Mouse (Mus musculus): ENCODE measurements around the gene BC028528. TPM values are rescaled to one million over a fixed set of nuclear protein-coding genes. Genes with fewer than 3 reads are reported as not detected.

The BC028528 gene
- total and polyA plus RNA-seq, 3 experiments = 8.5 to 14.5 (median 9.0) TPM

- intact Hi-C loops (cut with DNase I) = no loop called here
- no peaks in the 10 kb centered on the region for H3K27me3 ChIP-seq (ENCODE audit: control insufficient read depth, insufficient read depth, low read length)
These were observed 36.2 kb downstream of the BC028528 start, which contains the start of gene Prpf3 for GRCm38 (mm10) chr3:95855502-95856089. Prpf3 (minus strand) TSS chr3:95855885.

GRCm38 (mm10) chr3:95851317-95851716, 40.5 kb downstream of the BC028528 start:
- Histone ChIP-seq H3K27ac (peak overlapping the region; percentile 67; the same call in 1 of the 2 replicates), H3K27me3 (ENCODE audit: control insufficient read depth, insufficient read depth, low read length) (no peaks in the 10 kb centered on the region), H3K4me1 (ENCODE audit: control insufficient read depth, insufficient read depth, low read length) (peaks cover 1% of the 10 kb centered on the region; the same call in 1 of the 2 replicates), H3K36me3 (ENCODE audit: control insufficient read depth, insufficient read depth, low read length) (peaks cover 29% of the 10 kb centered on the region), H3K9ac (ENCODE audit: low read depth, low read length) (no peak overlapping the region), H3K79me2 (replicated peaks; ENCODE audit: control insufficient read depth, insufficient read depth, low read length) (no peaks in the 10 kb centered on the region; the same call in 1 of the 2 replicates), H3K4me3 (no peak overlapping the region)
- intact Hi-C loops (cut with DNase I) = no loop called here
- DNase-seq = no peak
- WGBS = 81% methylated on average over 8 of the region's 8 CpGs
- TF ChIP-seq EP300 (IDR thresholded peaks at IDR 0.05; ENCODE audit: insufficient read depth, low read depth, low read length) = no peak
- no peak for TF ChIP-seq CTCF (IDR thresholded peaks at IDR 0.05)
- TF ChIP-seq POLR2A (IDR thresholded peaks at IDR 0.05; ENCODE audit: insufficient read depth, low read depth, low read length) = no peak

More at GRCm38 (mm10) chr3:95855502-95856089, 36.2 kb downstream of the BC028528 start, which contains the start of gene Prpf3:
- peaks cover 16% of the 10 kb centered on the region for H3K36me3 ChIP-seq (ENCODE audit: control insufficient read depth, insufficient read depth, low read length)
- WGBS = under 1% methylated on average over 56 of the region's 56 CpGs
- peak; percentile 97 to 98 for DNase-seq
- peak; percentile 94 for TF ChIP-seq POLR2A (IDR thresholded peaks at IDR 0.05; ENCODE audit: insufficient read depth, low read depth, low read length)
- peak; percentile 32 for TF ChIP-seq CTCF (IDR thresholded peaks at IDR 0.05)
- TF ChIP-seq EP300 (IDR thresholded peaks at IDR 0.05; ENCODE audit: insufficient read depth, low read depth, low read length) = peak; percentile 33; the same call in 1 of the 2 replicates
- H3K4me1 ChIP-seq (ENCODE audit: control insufficient read depth, insufficient read depth, low read length) = peaks cover 1% of the 10 kb centered on the region; the same call in 1 of the 2 replicates
- peak within 1 kb of the TSS; percentile 80 for H3K27ac ChIP-seq
- H3K9ac ChIP-seq (ENCODE audit: low read depth, low read length) = peak within 1 kb of the TSS; percentile 98
- H3K4me3 ChIP-seq = peak within 1 kb of the TSS; percentile 84
- no peaks in the 10 kb centered on the region for H3K79me2 ChIP-seq (replicated peaks; ENCODE audit: control insufficient read depth, insufficient read depth, low read length)

GRCm38 (mm10) chr3:95850611-95851010, 41.2 kb downstream of the BC028528 start:
- DNase-seq = no peak

GRCm38 (mm10) chr3:95842503-95843214, 49.1 kb downstream of the BC028528 start:
- no peak for DNase-seq
- Histone ChIP-seq H3K4me1 (ENCODE audit: control insufficient read depth, insufficient read depth, low read length) (no peaks in the 10 kb centered on the region), H3K9ac (ENCODE audit: low read depth, low read length) (no peak overlapping the region), H3K27ac (no peak overlapping the region), H3K4me3 (no peak overlapping the region), H3K27me3 (ENCODE audit: control insufficient read depth, insufficient read depth, low read length) (no peaks in the 10 kb centered on the region), H3K79me2 (replicated peaks; ENCODE audit: control insufficient read depth, insufficient read depth, low read length) (no peaks in the 10 kb centered on the region), H3K36me3 (ENCODE audit: control insufficient read depth, insufficient read depth, low read length) (peaks cover 4% of the 10 kb centered on the region)
- TF ChIP-seq EP300 (IDR thresholded peaks at IDR 0.05; ENCODE audit: insufficient read depth, low read depth, low read length) (no peak), POLR2A (IDR thresholded peaks at IDR 0.05; ENCODE audit: insufficient read depth, low read depth, low read length) (no peak), CTCF (IDR thresholded peaks at IDR 0.05) (peak; percentile 47)
- intact Hi-C loops (cut with DNase I) = no loop called here
- 87% methylated on average over 3 of the region's 3 CpGs for WGBS

More at GRCm38 (mm10) chr3:95850611-95851010, 41.2 kb downstream of the BC028528 start:
- Histone ChIP-seq H3K4me1 (ENCODE audit: control insufficient read depth, insufficient read depth, low read length) (peaks cover 1% of the 10 kb centered on the region; the same call in 1 of the 2 replicates), H3K9ac (ENCODE audit: low read depth, low read length) (no peak overlapping the region), H3K79me2 (replicated peaks; ENCODE audit: control insufficient read depth, insufficient read depth, low read length) (no peaks in the 10 kb centered on the region; the same call in 1 of the 2 replicates), H3K27me3 (ENCODE audit: control insufficient read depth, insufficient read depth, low read length) (no peaks in the 10 kb centered on the region), H3K27ac (peak overlapping the region; percentile 69), H3K4me3 (no peak overlapping the region), H3K36me3 (ENCODE audit: control insufficient read depth, insufficient read depth, low read length) (peaks cover 29% of the 10 kb centered on the region)
- no peak for TF ChIP-seq CTCF (IDR thresholded peaks at IDR 0.05)
- no peak for TF ChIP-seq EP300 (IDR thresholded peaks at IDR 0.05; ENCODE audit: insufficient read depth, low read depth, low read length)
- no peak for TF ChIP-seq POLR2A (IDR thresholded peaks at IDR 0.05; ENCODE audit: insufficient read depth, low read depth, low read length)
- intact Hi-C loops (cut with DNase I) = no loop called here
- WGBS = 32% methylated on average over 4 of the region's 4 CpGs

- TF ChIP-seq EP300 (IDR thresholded peaks at IDR 0.05; ENCODE audit: insufficient read depth, low read depth, low read length) = no peak
- TF ChIP-seq CTCF (IDR thresholded peaks at IDR 0.05) = no peak
- TF ChIP-seq POLR2A (IDR thresholded peaks at IDR 0.05; ENCODE audit: insufficient read depth, low read depth, low read length) = no peak
- Histone ChIP-seq H3K27ac (no peak overlapping the region), H3K4me3 (no peak overlapping the region), H3K36me3 (ENCODE audit: control insufficient read depth, insufficient read depth, low read length) (peaks cover 4% of the 10 kb centered on the region), H3K4me1 (ENCODE audit: control insufficient read depth, insufficient read depth, low read length) (no peaks in the 10 kb centered on the region), H3K79me2 (replicated peaks; ENCODE audit: control insufficient read depth, insufficient read depth, low read length) (no peaks in the 10 kb centered on the region), H3K27me3 (ENCODE audit: control insufficient read depth, insufficient read depth, low read length) (no peaks in the 10 kb centered on the region), H3K9ac (ENCODE audit: low read depth, low read length) (no peak overlapping the region)
- DNase-seq = no peak
- WGBS = 86% methylated on average over 2 of the region's 2 CpGs
- intact Hi-C loops (cut with DNase I) = no loop called here
These were observed 52.6 kb downstream of the BC028528 start for GRCm38 (mm10) chr3:95839250-95839649.

Other genes with a start within 250 kb of the BC028528 start
- 100 to 1,000 TPM; 134 to 139 TPM for gene Mcl1, start 233.2 kb downstream of the BC028528 start, total RNA-seq (2021)
- gene Mcl1, start 233.2 kb downstream of the BC028528 start, polyA plus RNA-seq (2012; rRNA removed) = 39.1 and 64.4 TPM in 2 replicates
- gene Adamtsl4, start 204.1 kb downstream of the BC028528 start, total RNA-seq (2021) = 10 to 100 TPM; 39.2 to 51.4 TPM
- 36.2 and 46.2 TPM in 2 replicates for gene Adamtsl4, start 204.1 kb downstream of the BC028528 start, polyA plus RNA-seq (2012; rRNA removed)
- 10 to 100 TPM; 54.4 to 61.9 TPM for gene Ecm1, start 152.4 kb downstream of the BC028528 start, total RNA-seq (2021)
- gene Ecm1, start 152.4 kb downstream of the BC028528 start, polyA plus RNA-seq (2012; rRNA removed) = 173 and 200 TPM in 2 replicates
- gene Tars2, start 131.8 kb downstream of the BC028528 start, total RNA-seq (2021) = 10 to 100 TPM; 42.1 to 45.3 TPM
- gene Tars2, start 131.8 kb downstream of the BC028528 start, polyA plus RNA-seq (2012; rRNA removed) = 31.3 and 54.4 TPM in 2 replicates
- 10 to 100 TPM; 35.5 to 47.7 TPM for gene Rprd2, start 73.1 kb downstream of the BC028528 start, total RNA-seq (2021)
- 12.1 and 13.9 TPM in 2 replicates for gene Rprd2, start 73.1 kb downstream of the BC028528 start, polyA plus RNA-seq (2012; rRNA removed)
- gene Prpf3, start 36.1 kb downstream of the BC028528 start, total RNA-seq (2021) = 10 to 100 TPM; 19.4 to 24.0 TPM
- 9.3 and 13.2 TPM in 2 replicates for gene Prpf3, start 36.1 kb downstream of the BC028528 start, polyA plus RNA-seq (2012; rRNA removed)
- 100 to 1,000 TPM; 314 to 350 TPM for gene Mrps21, start 20.5 kb downstream of the BC028528 start, total RNA-seq (2021)
- 174 and 218 TPM in 2 replicates for gene Mrps21, start 20.5 kb downstream of the BC028528 start, polyA plus RNA-seq (2012; rRNA removed)
- gene Ciart, start 9.8 kb downstream of the BC028528 start, total RNA-seq (2021) = 10 to 100 TPM in 1 of 2 experiments, 1 to 10 TPM in 1; 5.1 to 27.0 TPM
- 5.0 and 7.7 TPM in 2 replicates for gene Ciart, start 9.8 kb downstream of the BC028528 start, polyA plus RNA-seq (2012; rRNA removed)
- 100 to 1,000 TPM in 1 of 2 experiments, 10 to 100 TPM in 1; 99.9 to 121 TPM for gene Aph1a, start 2.0 kb upstream of the BC028528 start, total RNA-seq (2021)
- gene Aph1a, start 2.0 kb upstream of the BC028528 start, polyA plus RNA-seq (2012; rRNA removed) = 98.7 and 120 TPM in 2 replicates
- 100 to 1,000 TPM; 146 to 208 TPM for gene Car14, start 12.7 kb upstream of the BC028528 start, total RNA-seq (2021)
- 227 and 279 TPM in 2 replicates for gene Car14, start 12.7 kb upstream of the BC028528 start, polyA plus RNA-seq (2012; rRNA removed)
- 10 to 100 TPM; 83.0 to 90.9 TPM for gene Anp32e, start 37.2 kb upstream of the BC028528 start, total RNA-seq (2021)
- 15.5 and 29.9 TPM in 2 replicates for gene Anp32e, start 37.2 kb upstream of the BC028528 start, polyA plus RNA-seq (2012; rRNA removed)
- gene Plekho1, start 104.0 kb upstream of the BC028528 start, total RNA-seq (2021) = 10 to 100 TPM; 65.4 to 67.5 TPM
- 82.8 and 110 TPM in 2 replicates for gene Plekho1, start 104.0 kb upstream of the BC028528 start, polyA plus RNA-seq (2012; rRNA removed)
- 10 to 100 TPM; 23.0 to 24.5 TPM for gene Vps45, start 166.5 kb upstream of the BC028528 start, total RNA-seq (2021)
- gene Vps45, start 166.5 kb upstream of the BC028528 start, polyA plus RNA-seq (2012; rRNA removed) = 4.3 and 7.1 TPM in 2 replicates
- 10 to 100 TPM; 46.0 to 57.4 TPM for gene Otud7b, start 212.5 kb upstream of the BC028528 start, total RNA-seq (2021)
- 10.9 and 15.8 TPM in 2 replicates for gene Otud7b, start 212.5 kb upstream of the BC028528 start, polyA plus RNA-seq (2012; rRNA removed)